Mouse (Mus musculus): ENCODE results near the gene Chchd1. TPM values are rescaled to one million over a fixed set of nuclear protein-coding genes. Genes with fewer than 3 reads are reported as not detected.

Chchd1 gene
- polyA plus RNA-seq (2015; fragmentation: Illumina TruSeq; extraction: RNeasy Lipid Tissue Mini Kit (QIAGEN cat#74804); ENCODE audit: insufficient read depth, low replicate concordance), result 90.4 TPM

GRCm38 (mm10) chr14:20702741-20703381 is at the start of gene Chchd1:
TSS of gene Chchd1 (plus strand) at chr14:20703006.

DNA sequence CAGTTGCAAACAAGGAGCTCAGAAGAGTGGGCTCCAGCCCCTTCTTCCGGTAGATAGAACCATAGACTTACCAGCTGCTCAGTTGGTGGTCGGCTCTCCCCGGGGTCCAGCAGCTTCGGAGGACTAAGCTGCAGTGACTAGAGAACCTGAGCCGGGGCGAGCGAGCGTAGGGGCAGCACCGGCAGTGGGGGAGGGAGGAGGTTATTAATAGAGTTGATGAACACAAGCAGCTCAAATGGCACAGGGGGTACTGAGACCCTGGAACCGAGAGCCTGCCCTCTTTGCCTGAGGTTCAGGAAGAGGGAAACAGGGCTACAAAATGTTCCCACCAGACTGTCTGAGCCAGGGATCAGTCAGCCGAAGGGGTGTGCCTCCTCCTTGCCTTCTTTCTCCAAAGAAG is 46.4 kb upstream of the Chchd1 start, which contains the start of gene Myoz1:
Gene Myoz1, minus strand, starts transcription at position 180 of the 400 bp plus-strand sequence.

DNA sequence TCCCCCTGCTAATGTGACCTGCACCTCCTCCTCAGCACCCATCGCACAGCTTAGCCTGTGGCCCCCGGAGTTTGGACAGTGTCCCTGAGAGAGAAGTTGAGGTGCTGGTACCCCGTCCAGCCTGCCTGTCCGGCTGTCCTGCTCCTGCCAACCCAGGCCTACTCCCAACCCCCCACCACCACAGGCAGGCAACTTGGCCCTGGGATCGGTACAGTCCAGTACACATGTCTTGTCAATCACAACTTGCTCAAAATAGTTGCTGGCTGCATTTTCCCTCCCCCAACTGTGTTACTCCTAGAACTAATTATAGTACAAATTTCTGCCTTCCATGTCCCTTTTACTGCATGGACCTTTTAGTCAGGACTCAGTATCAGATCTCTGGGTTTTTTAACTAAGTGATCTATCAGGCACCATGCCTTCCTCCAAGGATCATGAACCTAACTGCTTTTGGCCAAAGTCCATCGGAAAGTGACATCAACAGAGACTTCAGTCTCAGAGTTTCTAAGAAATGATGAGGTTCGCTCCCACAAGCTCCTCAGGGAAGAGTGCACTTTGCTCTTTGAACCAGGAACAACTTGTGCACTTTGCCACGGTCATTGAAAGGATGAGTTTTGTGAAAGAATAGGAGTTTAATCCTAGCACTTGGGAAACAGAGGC is 34.5 kb upstream of the Chchd1 start, which contains the start of gene Synpo2l:
Gene Synpo2l, minus strand, starts transcription at position 201 of the 657 bp plus-strand sequence.

GRCm38 (mm10) chr14:20674064-20674833 is 28.6 kb upstream of the Chchd1 start, which contains the start of gene Sec24c:
TSS of gene Sec24c (plus strand) at chr14:20674308.

GRCm38 (mm10) chr14:20694884-20695760 is 7.7 kb upstream of the Chchd1 start, which contains the start of gene Fut11:
TSS of gene Fut11 (plus strand) at chr14:20694968.

GRCm38 (mm10) chr14:20707201-20708190 is 4.7 kb downstream of the Chchd1 start, which contains the start of gene Zswim8:
TSS of gene Zswim8 (plus strand) at chr14:20707552.

GRCm38 (mm10) chr14:20733952-20734774 is 31.4 kb downstream of the Chchd1 start, which contains the start of gene Ndst2:
TSS of gene Ndst2 (minus strand) at chr14:20734562.

Other genes starting within 250 kb of the Chchd1 start
- 94.1 TPM for gene Anxa7, start 222.9 kb upstream of the Chchd1 start, polyA plus RNA-seq (2015; fragmentation: Illumina TruSeq; extraction: RNeasy Lipid Tissue Mini Kit (QIAGEN cat#74804); ENCODE audit: insufficient read depth, low replicate concordance)
- gene Mss51, start 206.1 kb upstream of the Chchd1 start, polyA plus RNA-seq (2015; fragmentation: Illumina TruSeq; extraction: RNeasy Lipid Tissue Mini Kit (QIAGEN cat#74804); ENCODE audit: insufficient read depth, low replicate concordance), result 4.5 TPM
- gene Ppp3cb, start 156.4 kb upstream of the Chchd1 start, polyA plus RNA-seq (2015; fragmentation: Illumina TruSeq; extraction: RNeasy Lipid Tissue Mini Kit (QIAGEN cat#74804); ENCODE audit: insufficient read depth, low replicate concordance), result 144 TPM
- 6.8 TPM for gene Usp54, start 61.9 kb upstream of the Chchd1 start, polyA plus RNA-seq (2015; fragmentation: Illumina TruSeq; extraction: RNeasy Lipid Tissue Mini Kit (QIAGEN cat#74804); ENCODE audit: insufficient read depth, low replicate concordance)
- gene Myoz1, start 46.5 kb upstream of the Chchd1 start, polyA plus RNA-seq (2015; fragmentation: Illumina TruSeq; extraction: RNeasy Lipid Tissue Mini Kit (QIAGEN cat#74804); ENCODE audit: insufficient read depth, low replicate concordance), result not detected
- gene Synpo2l, start 34.7 kb upstream of the Chchd1 start, polyA plus RNA-seq (2015; fragmentation: Illumina TruSeq; extraction: RNeasy Lipid Tissue Mini Kit (QIAGEN cat#74804); ENCODE audit: insufficient read depth, low replicate concordance), result not detected
- gene Sec24c, start 28.7 kb upstream of the Chchd1 start, polyA plus RNA-seq (2015; fragmentation: Illumina TruSeq; extraction: RNeasy Lipid Tissue Mini Kit (QIAGEN cat#74804); ENCODE audit: insufficient read depth, low replicate concordance), result 144 TPM
- 20.2 TPM for gene Fut11, start 8.0 kb upstream of the Chchd1 start, polyA plus RNA-seq (2015; fragmentation: Illumina TruSeq; extraction: RNeasy Lipid Tissue Mini Kit (QIAGEN cat#74804); ENCODE audit: insufficient read depth, low replicate concordance)
- 47.2 TPM for gene Zswim8, start 4.5 kb downstream of the Chchd1 start, polyA plus RNA-seq (2015; fragmentation: Illumina TruSeq; extraction: RNeasy Lipid Tissue Mini Kit (QIAGEN cat#74804); ENCODE audit: insufficient read depth, low replicate concordance)
- 38.0 TPM for gene Ndst2, start 31.6 kb downstream of the Chchd1 start, polyA plus RNA-seq (2015; fragmentation: Illumina TruSeq; extraction: RNeasy Lipid Tissue Mini Kit (QIAGEN cat#74804); ENCODE audit: insufficient read depth, low replicate concordance)
- 24.2 TPM for gene Camk2g, start 91.1 kb downstream of the Chchd1 start, polyA plus RNA-seq (2015; fragmentation: Illumina TruSeq; extraction: RNeasy Lipid Tissue Mini Kit (QIAGEN cat#74804); ENCODE audit: insufficient read depth, low replicate concordance)
- 7.9 TPM for gene Plau, start 133.7 kb downstream of the Chchd1 start, polyA plus RNA-seq (2015; fragmentation: Illumina TruSeq; extraction: RNeasy Lipid Tissue Mini Kit (QIAGEN cat#74804); ENCODE audit: insufficient read depth, low replicate concordance)
- gene Vcl, start 226.4 kb downstream of the Chchd1 start, polyA plus RNA-seq (2015; fragmentation: Illumina TruSeq; extraction: RNeasy Lipid Tissue Mini Kit (QIAGEN cat#74804); ENCODE audit: insufficient read depth, low replicate concordance), result 35.3 TPM